Mouse (Mus musculus) urinary bladder, postnatal 4 days (tissue): ENCODE measurements around the gene Sgms1.
"Not testable (repeated sequence)": the region's sequence is repeated elsewhere in the genome, so short reads cannot be mapped to it uniquely, and the experiment has no call there.

Experiments
- DNase-seq, 2 experiments: peaks; one replicate each; pipeline ENCODE4 v3.0.0; 2021 to 2022; ENCODE audit warnings: low spot score in 2 of 2

Sgms1 gene

DNA sequence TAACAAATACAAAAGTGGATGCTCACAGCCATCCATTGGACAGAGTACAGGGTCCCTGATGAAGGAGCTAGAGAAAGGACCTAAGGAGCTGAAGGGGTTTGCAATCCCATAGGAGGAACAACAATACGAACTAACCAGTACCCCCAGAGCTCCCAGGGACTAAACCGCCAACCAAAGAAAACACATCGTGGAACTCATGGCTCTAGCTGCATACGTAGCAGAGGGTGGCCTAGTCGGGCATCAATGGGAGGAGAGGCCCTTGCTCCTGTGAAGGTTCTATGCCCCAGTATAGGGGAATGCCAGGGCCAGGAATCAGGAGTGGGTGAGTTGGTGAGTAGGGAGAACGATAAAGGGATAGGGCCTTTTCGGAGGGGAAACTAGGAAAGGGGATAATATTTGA lies 31.5 kb downstream of the Sgms1 start:
- DNase-seq: not testable (repeated sequence)

DNA sequence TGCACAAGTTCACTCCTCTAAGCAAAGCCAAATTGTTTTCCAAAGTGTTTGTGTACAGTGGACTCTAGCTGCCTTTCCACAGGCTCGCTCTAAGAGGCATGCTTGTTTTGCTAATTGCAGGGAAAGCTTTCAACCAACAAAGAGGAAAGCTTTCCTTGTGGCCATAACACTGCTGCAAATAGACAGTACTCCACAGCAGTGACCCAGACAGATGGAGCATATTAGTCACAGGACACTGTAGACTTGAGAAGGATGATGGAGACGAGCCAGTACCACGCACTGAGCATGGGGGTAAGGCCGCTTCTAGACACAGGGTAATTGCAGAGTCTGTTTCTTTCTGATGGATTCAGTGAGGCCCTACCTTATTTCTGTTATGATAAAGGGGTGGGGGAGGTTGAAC lies 33.3 kb downstream of the Sgms1 start:
- DNase-seq: no peak

DNA sequence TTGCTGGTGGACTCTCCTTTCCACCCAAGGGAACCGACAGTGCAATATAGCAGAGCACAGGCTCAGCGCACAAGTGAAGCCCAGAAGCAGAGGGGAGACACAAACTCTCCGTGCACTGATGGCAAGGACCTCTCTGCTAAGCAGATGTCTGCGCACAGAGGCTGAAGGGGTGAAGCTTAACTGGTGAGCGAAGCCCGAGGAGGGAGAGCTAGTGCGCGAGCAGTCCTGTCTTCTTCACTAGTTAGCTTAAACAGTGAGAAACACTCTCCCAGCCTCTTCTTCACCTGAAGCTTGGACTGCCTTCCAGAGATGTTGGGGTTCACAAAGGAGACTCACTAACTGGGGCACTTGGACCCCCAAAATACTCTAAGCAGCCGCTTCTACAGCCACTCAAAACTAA lies 36.1 kb downstream of the Sgms1 start:
- no peak for DNase-seq

DNA sequence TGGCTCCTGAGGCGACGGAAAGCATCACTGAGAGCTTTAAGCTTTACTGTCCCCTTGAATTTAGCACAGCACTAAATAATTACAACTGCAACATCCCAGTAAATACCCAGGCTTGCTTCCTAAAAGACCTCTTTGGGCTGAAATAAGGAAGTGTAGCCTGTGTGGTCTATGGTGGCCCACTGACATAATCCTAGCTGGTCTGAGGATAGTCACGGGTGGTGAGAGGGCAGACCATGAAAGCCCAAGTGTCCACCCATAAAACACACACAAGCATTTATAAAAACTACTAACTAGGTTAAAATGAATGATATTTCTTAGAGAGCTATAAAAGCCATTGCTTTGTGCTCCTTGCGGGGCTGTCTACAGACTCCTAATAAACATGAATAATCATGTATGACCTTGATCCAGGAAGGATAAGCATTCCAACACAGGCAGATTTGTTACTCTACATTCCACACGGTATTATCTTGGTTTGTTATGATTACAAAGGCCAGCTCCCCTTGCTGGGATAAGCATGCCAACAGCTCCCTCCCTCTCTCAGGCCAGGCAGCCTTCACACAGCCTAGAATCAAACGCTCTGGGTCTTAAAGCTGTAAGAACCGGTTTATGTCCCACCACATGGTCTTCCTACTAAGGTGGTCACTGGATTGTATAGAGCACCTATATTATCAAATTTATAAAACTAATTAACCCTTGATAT lies 40.4 kb downstream of the Sgms1 start:
- DNase-seq: no peak

DNA sequence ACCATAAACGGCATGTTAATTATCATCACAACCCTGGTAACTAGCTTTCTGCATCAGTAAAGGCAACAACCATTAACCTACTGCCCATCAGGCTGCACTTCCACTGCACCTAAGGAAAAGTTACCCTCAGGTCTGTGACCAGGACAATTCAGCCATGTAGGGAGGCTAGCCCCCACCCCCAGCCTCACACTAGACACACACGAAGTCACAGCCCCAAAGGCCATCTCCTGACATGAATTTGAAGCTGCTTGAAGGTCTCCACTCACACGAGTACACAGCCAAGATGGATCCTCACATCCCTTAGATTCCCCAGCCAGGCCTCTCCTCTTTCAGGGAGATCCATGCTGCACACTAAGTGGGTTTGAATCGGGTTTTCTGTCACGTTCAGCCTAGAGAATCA lies 42.0 kb downstream of the Sgms1 start:
- no peak for DNase-seq

DNA sequence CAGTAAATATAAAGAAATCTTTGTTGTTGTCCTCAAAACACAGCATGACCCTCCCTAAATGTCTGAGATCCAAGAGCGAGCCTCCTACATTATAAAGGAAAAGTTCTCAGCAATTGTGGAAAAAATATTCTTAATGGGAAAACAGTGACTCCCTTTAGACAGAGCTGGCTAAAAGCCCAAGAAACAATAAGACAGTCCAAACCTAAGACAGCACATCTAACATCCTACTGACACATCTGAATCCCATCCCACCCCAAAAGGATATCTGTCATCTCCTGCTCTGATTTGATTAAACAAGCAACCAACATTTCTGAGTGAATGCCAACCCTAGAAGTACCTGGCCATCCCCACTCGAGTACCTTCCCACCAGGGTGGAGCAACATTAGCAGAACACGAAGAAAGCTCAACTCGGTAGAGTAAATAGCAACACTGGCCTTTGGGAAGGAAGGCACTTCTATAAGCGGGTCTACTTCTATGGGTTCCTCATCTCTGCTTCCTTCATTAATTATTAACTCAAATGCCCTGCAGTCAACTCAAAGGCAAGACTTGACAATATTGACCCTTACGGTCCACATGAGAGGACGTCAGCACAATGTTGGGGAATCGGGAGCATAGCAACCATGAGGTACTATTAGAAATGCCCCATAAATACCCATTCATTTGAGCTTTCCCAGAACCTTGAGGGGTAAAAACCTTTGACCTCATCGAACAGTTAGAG lies 42.7 kb downstream of the Sgms1 start:
- no peak for DNase-seq

DNA sequence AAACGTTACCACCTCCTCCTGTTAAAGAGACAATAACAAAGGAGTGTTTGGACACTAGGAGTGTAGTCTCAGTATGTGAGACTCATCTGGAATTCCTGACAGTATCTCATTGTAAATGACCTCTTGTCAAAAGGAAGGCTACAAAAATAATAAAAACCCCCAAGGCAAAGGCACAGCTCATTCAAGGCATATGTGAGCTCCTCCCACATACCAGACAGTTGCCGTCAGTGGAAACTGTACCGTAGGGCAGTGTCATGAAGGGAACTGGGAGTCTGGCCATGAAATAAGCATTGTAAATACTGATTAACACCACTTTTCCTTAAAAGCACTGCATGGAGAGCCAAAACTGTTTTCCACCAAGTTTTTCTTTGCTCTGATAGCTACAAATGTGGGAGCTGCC lies 43.3 kb downstream of the Sgms1 start:
- peak in 1 of 2 experiments; percentile 38 for DNase-seq

DNA sequence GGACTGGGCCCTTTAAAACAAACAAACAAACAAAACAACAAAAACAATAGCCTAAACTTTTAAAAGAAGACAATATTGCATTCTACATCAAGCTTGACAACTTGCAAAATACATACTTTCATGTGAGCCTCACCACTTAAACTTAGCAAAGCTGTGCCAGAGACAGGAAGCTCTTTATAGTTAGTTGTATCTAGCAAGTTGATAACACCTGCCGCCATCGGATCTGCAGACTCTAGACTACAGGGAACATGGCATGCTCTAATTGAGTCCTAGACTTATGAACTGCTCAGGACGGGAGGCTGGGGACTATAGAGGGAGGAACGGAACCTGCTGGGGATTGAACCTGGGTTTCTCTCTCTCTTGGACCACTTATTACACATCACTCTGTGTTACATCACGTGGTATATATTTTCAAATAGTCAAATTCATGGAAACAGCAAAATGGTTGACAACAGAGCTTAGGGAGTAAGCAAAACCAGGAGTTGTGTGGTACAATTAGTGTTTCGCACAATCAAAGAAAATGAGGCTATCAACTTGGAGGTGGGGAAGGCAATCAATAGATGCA lies 44.3 kb downstream of the Sgms1 start:
- DNase-seq: peak in 1 of 2 experiments; percentile 11

DNA sequence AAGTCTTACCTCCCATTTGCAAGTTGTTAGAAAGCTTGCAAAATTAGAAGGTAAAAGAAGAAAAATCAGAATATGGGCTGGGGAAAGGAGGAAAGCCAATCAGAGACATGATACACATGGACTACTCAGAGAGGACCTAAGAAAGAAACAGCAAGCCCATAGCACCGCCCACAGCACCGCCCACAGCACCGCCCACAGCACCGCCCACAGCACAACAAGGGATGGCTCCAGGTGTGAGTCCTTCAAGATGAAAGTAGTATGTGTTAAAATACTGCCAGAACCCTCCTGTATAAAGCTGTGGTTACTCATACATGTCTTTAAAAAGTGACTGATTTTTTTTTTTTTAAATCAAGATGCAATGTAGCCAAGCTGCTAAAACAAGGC lies 44.8 kb downstream of the Sgms1 start:
- DNase-seq: no peak

DNA sequence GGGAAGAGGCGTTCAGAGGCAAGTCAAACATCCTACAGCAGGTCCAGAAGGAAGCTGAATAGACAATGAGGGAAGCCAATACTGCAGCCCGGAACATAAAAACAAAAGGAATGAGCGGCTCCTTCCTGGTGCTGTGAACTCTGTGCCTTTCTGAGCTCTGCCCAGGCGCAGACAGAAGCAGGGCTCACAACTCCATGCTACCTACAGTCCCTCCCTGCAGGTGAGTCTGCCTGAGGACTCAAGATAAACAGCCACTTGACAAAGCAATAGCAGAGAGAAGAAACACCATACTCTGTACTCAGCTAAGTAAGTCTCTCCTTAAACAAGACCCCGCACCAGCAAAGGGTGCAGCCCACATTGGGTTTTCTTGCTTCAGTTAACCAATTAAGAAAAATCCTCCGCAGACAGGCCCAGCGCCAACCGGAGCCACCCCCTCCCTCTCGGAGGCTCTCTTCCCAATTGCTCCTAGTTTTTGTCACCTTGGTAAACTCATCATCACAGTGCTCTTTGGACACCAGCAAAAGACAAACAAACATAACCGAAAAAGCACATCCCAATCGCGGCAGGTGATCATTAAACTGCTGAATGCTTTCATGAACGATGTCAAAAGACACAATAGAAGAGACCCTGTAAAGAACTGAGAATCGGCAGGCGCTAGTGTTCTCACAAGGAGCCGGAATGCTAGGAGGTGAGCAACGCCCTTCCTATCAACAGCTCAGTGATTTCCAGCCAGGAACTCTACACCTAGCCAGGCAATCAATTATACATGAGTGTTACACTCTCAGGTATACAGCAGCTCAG lies 45.4 kb downstream of the Sgms1 start:
- DNase-seq: no peak

DNA sequence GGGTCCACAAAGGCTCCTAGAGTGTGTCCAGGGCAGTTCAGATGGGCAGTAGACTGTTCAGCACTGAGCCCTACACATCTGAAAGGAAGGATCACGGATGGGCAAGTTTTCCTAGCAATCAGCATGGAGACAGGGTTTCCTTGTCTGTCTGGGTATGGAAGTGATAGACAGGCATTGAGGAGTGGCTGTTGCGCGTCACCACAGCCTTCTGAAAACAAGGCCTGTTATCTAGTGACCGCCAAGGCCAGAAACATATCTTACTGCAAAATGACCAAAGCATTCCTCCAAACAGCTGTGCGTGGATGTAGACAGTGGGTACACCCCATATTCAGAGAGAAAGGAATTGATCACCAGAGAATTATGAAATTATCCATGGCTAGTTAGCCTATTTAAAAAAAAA lies 47.1 kb downstream of the Sgms1 start:
- DNase-seq: no peak

DNA sequence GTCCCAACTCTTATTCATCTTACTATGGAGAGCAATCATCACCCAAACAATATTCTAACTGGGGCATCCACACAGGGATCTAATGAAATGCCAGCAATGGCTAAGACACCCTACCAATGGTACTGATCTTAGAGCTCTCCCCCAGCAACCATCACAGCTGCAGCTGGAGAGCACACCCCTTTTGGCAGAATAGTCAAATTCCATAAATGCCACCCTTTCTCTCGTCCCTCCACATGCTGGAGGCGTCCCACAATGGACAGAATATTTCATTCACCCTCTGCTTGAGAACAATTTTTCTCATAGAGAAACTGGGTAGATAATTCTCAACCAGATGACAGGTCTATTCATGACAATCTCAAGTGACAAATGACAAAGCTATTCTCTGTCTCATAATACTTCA lies 48.4 kb downstream of the Sgms1 start:
- no peak for DNase-seq

DNA sequence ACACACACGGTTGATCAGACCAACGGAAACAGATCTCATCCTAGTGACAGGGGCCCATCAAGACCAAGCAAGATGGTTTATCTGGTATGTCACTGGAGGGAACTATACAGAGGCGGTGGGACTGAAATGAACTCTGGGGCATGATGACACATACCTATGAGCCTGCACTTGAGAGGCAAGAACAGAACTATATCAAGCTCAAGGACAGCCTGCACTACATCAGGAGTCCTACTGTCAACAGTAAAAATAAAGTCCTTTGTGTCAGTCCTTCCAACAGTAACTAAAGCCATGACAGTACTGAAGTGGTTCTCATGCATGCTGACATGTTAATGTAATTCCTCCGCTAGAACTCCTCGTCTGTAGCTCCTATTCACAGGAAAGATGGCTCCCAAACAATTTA lies 49.3 kb downstream of the Sgms1 start:
- DNase-seq: no peak

DNA sequence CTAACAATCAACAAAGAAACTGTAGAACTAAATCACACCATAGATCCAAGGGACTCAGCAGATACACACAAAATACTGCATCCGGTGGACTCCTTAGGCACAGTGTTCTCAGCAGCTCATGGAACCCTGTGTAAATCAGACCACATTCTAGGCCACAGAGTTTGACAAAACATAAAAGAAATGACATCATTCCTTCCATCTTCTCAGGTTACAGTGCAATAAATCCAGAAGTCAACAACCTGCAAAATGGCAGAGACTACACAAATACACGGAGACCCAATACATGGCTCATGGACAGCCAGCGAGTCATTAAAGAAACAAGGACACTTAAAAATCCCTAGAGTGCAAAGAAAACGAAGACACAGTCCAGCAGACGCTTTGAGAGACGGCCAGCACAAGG lies 51.8 kb downstream of the Sgms1 start:
- no peak for DNase-seq

DNA sequence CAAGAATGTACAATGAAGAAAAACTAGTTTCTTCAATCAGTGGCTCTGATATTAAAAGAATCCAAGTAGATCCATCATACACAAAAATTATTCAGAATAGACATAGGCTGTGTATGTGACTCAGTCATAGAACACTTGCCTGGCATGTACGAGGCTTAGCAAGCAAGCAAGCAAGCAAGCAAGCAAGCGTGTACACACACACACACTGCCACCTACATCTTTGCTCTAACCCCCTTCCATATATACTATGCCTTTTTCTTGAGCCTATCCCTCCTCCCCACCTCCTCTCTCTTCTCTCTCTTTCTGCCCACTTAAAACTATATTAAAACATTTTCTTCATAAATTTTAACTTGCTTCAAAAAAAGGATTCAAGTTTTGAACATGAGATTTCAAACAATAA lies 54.8 kb downstream of the Sgms1 start:
- no peak for DNase-seq

DNA sequence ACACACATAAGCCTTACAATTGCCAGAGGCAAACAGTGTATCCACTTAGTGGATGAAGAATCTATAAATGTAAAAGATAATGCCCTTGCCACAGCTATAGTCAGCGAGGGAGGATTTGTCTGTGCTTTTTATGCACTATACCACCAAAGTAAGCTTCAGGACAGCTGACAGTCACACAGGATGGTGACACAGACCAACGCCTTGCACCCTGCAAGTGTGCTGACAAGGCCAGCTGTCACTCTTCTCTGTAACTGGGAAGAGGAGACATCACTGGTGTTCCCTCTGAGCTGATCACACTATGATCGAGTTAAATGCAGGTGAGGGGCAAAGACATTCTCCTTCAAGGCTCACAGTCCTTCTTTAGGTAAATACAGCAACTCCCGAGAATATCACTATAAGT lies 56.0 kb downstream of the Sgms1 start:
- DNase-seq: no peak

DNA sequence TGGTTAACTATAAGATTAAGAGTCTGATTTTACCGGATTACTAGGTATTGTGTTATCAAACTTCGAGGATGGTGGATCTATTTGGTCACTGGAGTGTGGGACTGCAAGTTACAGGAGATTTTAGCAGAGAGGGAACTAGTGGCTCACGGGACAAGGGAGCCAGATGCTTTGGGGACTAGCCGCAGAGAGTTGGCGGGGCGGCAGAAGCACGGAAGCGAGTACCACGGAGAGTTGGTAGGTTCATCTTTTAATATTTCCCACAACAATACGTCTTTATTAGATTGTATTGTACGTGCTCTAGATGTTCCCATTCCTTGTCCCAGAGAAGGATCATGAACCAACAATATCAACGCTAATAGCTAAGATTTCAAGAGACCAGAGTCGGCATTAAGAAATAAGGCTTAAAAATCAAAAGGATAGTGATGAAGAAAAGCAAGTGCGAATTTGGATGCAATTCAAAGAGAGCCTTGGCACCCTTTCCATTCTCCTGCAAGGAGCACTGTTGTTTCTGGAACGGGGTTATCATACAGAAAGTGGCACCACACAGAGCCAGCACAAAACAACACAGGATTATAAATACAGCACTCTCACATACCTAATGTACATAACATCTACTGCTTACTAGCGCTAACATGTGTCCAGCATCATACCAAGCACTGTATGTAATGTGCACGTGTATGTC lies 56.6 kb downstream of the Sgms1 start:
- DNase-seq: no peak

DNA sequence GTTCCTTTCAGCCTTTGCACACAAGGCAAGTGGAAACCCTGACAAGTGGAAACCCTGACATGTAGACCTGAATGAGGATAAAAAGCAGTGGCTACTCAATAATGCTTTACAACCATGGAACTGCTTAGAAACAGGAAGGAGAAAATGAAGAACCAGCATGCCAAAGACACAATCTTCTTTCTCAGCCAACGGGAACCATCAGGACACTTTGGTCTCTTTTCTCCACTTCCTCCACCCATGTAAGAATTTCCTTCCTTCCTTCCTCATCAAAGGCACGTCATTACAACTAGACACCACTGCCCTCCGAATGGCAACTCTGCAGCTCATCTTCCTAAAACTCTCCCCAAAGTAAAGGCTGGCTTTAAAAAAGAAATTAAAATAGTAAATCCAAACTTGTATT lies 59.3 kb downstream of the Sgms1 start:
- DNase-seq: no peak

DNA sequence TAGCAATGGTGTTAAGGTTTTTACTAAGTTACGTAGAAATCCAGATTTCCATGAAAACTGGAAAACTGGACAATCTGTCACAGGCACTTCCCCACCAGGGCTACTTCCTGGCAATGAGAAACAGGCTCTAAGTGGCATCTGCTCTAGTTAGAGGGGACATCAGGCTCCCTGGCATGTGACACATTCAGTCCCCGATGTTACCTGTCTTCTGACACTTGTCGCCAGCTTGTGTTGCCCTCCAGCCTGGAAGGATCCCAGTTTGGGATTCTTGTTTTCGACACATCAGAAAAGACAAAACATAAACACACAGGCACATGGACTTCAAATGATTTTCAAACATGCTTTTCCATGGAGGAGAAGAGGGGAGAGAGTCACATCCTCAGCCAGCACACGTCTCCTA lies 60.0 kb downstream of the Sgms1 start:
- DNase-seq: no peak

DNA sequence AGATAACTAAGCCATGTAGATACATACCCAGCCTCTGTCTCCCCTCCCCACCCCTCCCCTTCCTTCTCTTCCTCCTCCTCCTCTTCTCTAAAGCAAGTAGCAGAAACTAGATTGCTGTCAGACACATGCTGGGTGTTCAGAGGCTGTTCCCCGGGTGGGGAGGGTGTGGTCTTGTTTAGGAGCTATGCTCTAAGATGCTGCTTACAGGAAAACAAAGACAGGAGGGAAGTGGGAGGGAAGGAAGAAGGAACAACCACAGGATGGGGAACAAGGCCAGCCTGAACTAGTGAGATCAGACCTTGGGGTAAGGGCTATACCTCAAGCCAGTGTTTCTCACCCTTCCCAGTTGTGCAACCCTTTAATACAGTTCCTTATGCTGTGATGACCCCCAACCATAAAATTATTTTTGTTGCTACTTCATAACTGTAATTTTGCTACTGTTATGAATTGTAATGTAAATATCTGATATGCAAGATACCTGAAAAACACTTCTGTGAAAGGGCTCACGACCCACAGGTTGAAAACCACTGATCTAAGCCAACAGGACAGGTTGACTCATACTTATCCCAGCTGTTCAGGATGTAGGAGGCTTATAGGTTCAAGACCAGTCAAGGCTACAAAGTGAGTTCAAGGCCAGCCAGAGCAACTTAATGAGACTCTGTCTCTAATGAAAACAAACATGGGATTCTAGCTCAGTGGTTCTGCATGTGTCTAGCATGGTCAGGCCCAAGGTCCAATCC lies 61.3 kb downstream of the Sgms1 start:
- no peak for DNase-seq

DNA sequence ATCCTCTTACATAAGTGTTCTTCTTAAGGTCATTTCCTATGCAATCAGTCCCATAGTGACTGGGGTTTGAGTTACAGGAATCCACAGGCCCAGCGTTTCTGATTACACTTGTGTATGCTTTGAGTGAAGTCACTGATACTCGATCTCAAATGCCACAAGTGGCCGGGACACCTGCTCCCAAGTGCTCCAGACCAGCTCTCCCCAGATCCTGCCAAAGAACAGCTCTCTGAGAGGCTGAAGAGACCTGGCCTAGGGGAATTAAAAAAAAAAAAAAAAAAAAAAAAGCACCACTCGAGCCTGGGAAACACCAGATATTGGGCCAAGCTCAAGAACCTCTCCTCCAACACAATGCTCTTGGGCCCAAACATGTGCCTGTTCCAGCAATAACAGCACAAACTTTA lies 62.9 kb downstream of the Sgms1 start:
- DNase-seq: no peak
